In the genomic region with DNA sequence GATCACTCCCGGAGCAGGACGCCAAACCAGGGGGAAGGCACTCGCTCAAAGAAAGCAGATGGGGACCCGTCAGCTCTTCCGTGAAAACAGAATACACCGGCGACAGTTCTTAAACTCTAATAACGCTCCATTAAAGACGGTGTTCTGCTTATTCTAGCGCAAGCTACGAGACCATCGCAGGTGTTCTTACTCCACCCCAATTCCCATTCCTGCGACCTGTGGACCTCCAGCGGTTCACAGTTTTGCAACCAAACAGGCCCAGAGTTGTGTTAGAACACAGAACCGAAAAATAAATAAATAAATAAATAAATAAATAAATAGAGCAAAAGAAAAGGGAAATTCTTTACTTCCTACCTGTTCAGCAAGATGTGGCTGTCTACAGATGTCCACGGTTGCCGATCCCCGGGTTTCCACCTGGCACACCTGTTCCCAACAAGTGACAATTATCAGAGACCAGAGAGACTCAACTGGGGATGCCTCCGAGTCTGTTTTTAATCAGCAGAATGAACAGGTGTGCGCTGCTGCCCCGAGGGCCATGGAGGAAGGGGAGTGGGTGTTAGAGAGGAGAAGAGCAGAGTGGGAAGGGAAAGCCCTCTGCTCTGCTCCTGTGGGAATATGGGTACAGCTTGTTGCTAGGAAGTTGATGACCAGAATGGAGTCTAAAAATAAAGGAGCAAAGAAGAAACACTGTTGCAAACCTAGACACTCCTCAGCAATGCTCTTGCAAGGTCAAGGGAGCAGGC, we compare ENCODE assay signal across 1 mouse cellular context.
TF ChIP-seq lines count a peak whose summit lies in the region.

A gene (minus strand): TSS at position 51 of the 743 bp plus-strand sequence.

TF ChIP-seq in MEL, 35 proteins besides CTCF, POLR2A, EP300 and RAD21 (continued from another document):
- TF ChIP-seq UBTF (IDR thresholded peaks at IDR 0.05; ENCODE audit: borderline replicate concordance, insufficient read depth, low read depth, low read length): no peak
TF ChIP-seq in MEL: peak in this region for 0.
